Mouse (Mus musculus): ENCODE measurements around the gene Cuzd1. TPM values are rescaled to one million over a fixed set of nuclear protein-coding genes. Genes with fewer than 3 reads are reported as not detected.

Gene Cuzd1
- polyA plus RNA-seq, 1 experiment from 2014 or later, result 0.17 TPM

GRCm38 (mm10) chr7:131303340-131303739 is 18.8 kb downstream of the Cuzd1 start:
- H3K27me3 ChIP-seq (replicated peaks; ENCODE audit: control insufficient read depth, insufficient read depth, low read length), result no peaks in the 10 kb centered on the region
- H3K9ac ChIP-seq (ENCODE audit: low read depth, low read length), result no peak overlapping the region
- ATAC-seq (ENCODE audit: low read depth) (no peak), DNase-seq (ENCODE audit: low spot score) (no peak)
- 72% methylated on average over 8 of the region's 8 CpGs for WGBS
- H3K4me2 ChIP-seq (ENCODE audit: low read depth, low read length), result no peak overlapping the region
- H3K9me3 ChIP-seq (ENCODE audit: control insufficient read depth, low read length), result no peaks in the 10 kb centered on the region
- H3K27ac ChIP-seq (replicated peaks; ENCODE audit: low read depth, low read length), result no peak overlapping the region
- H3K36me3 ChIP-seq (ENCODE audit: control insufficient read depth, insufficient read depth, low read length), result no peaks in the 10 kb centered on the region
- H3K4me3 ChIP-seq (ENCODE audit: low read depth, low read length), result no peak overlapping the region
- no peaks in the 10 kb centered on the region for H3K4me1 ChIP-seq (ENCODE audit: control insufficient read depth, insufficient read depth, low read length)

DNA sequence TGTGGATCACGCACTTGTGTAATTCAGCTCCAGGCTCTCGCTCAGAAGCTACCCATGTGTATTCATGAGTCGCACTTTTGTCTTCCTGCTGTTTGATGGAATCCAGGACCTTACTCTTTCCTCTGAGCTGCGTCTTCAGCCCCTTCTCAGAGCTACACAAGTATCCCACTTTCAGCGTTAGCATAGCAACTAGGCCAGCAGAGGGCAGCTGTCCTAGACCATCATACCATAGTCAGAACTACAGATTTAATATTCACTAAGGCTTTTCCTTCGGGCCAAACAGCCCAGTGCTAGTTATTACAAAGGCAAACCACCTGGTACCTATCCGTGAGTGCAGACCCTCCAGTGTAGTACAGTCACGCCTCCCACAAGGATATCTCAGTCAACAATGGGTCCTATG is 24.9 kb downstream of the Cuzd1 start:
- Histone ChIP-seq H3K9me3 (ENCODE audit: control insufficient read depth, low read length) (no peaks in the 10 kb centered on the region), H3K4me2 (ENCODE audit: low read depth, low read length) (no peak overlapping the region), H3K27me3 (replicated peaks; ENCODE audit: control insufficient read depth, insufficient read depth, low read length) (no peaks in the 10 kb centered on the region), H3K27ac (replicated peaks; ENCODE audit: low read depth, low read length) (no peak overlapping the region), H3K4me3 (ENCODE audit: low read depth, low read length) (no peak overlapping the region), H3K36me3 (ENCODE audit: control insufficient read depth, insufficient read depth, low read length) (no peaks in the 10 kb centered on the region), H3K4me1 (ENCODE audit: control insufficient read depth, insufficient read depth, low read length) (no peaks in the 10 kb centered on the region), H3K9ac (ENCODE audit: low read depth, low read length) (no peak overlapping the region)
- no peak for DNase-seq (ENCODE audit: low spot score)
- no peak for ATAC-seq (ENCODE audit: low read depth)
- WGBS, result 77% methylated on average over 8 of the region's 8 CpGs

DNA sequence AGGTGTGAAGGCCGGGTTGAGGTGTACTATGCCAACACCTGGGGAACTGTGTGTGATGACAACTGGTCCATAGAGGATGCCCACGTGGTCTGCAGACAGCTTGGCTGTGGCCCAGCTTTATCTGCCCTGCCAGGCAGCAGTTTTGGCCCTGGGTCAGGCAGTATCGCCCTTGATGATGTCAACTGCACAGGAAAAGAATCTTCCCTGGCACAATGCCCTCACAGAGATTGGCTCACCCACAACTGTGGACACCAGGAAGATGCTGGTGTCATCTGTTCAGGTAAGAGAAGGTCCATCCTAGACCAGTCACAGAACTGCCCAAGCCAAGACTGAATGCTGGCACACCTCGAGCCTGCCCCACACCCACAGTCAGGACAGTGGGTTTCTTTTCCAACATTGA is 56.2 kb downstream of the Cuzd1 start:
- Histone ChIP-seq H3K4me2 (ENCODE audit: low read depth, low read length) (no peak overlapping the region), H3K4me3 (ENCODE audit: low read depth, low read length) (no peak overlapping the region), H3K27me3 (replicated peaks; ENCODE audit: control insufficient read depth, insufficient read depth, low read length) (no peaks in the 10 kb centered on the region), H3K27ac (replicated peaks; ENCODE audit: low read depth, low read length) (no peak overlapping the region), H3K9me3 (ENCODE audit: control insufficient read depth, low read length) (no peaks in the 10 kb centered on the region), H3K9ac (ENCODE audit: low read depth, low read length) (no peak overlapping the region), H3K36me3 (ENCODE audit: control insufficient read depth, insufficient read depth, low read length) (no peaks in the 10 kb centered on the region), H3K4me1 (ENCODE audit: control insufficient read depth, insufficient read depth, low read length) (no peaks in the 10 kb centered on the region)
- ATAC-seq (ENCODE audit: low read depth) (no peak), DNase-seq (ENCODE audit: low spot score) (no peak)
- WGBS, result 76% methylated on average over 4 of the region's 4 CpGs

GRCm38 (mm10) chr7:131264251-131264650 is 57.8 kb downstream of the Cuzd1 start:
- Histone ChIP-seq H3K27me3 (replicated peaks; ENCODE audit: control insufficient read depth, insufficient read depth, low read length) (no peaks in the 10 kb centered on the region), H3K4me2 (ENCODE audit: low read depth, low read length) (no peak overlapping the region), H3K4me1 (ENCODE audit: control insufficient read depth, insufficient read depth, low read length) (no peaks in the 10 kb centered on the region), H3K27ac (replicated peaks; ENCODE audit: low read depth, low read length) (no peak overlapping the region), H3K36me3 (ENCODE audit: control insufficient read depth, insufficient read depth, low read length) (no peaks in the 10 kb centered on the region), H3K4me3 (ENCODE audit: low read depth, low read length) (no peak overlapping the region), H3K9me3 (ENCODE audit: control insufficient read depth, low read length) (no peaks in the 10 kb centered on the region), H3K9ac (ENCODE audit: low read depth, low read length) (no peak overlapping the region)
- ATAC-seq (ENCODE audit: low read depth) (no peak), DNase-seq (ENCODE audit: low spot score) (no peak)
- 72% methylated on average over 4 of the region's 4 CpGs for WGBS

GRCm38 (mm10) chr7:131260946-131261345 is 61.1 kb downstream of the Cuzd1 start:
- 50% methylated on average over 6 of the region's 6 CpGs for WGBS
- Histone ChIP-seq H3K4me3 (ENCODE audit: low read depth, low read length) (no peak overlapping the region), H3K36me3 (ENCODE audit: control insufficient read depth, insufficient read depth, low read length) (no peaks in the 10 kb centered on the region), H3K9ac (ENCODE audit: low read depth, low read length) (no peak overlapping the region), H3K9me3 (ENCODE audit: control insufficient read depth, low read length) (no peaks in the 10 kb centered on the region), H3K27me3 (replicated peaks; ENCODE audit: control insufficient read depth, insufficient read depth, low read length) (no peaks in the 10 kb centered on the region), H3K4me1 (ENCODE audit: control insufficient read depth, insufficient read depth, low read length) (no peaks in the 10 kb centered on the region), H3K27ac (replicated peaks; ENCODE audit: low read depth, low read length) (no peak overlapping the region), H3K4me2 (ENCODE audit: low read depth, low read length) (no peak overlapping the region)
- DNase-seq (ENCODE audit: low spot score) (no peak), ATAC-seq (ENCODE audit: low read depth) (no peak)

Other genes starting within 250 kb of the Cuzd1 start
- not detected in 2 replicates for gene 4933402N03Rik, start 176.0 kb downstream of the Cuzd1 start, polyA plus RNA-seq (2014; fragmentation: Nextera tagmentation; extraction: Ambion mirVana)
- not detected in 2 replicates for gene 5430419D17Rik, start 147.9 kb downstream of the Cuzd1 start, polyA plus RNA-seq (2014; fragmentation: Nextera tagmentation; extraction: Ambion mirVana)
- gene Fam24b, start 7.2 kb upstream of the Cuzd1 start, polyA plus RNA-seq (2014; fragmentation: Nextera tagmentation; extraction: Ambion mirVana), result not detected in 2 replicates
- gene Fam24a, start 11.6 kb upstream of the Cuzd1 start, polyA plus RNA-seq (2014; fragmentation: Nextera tagmentation; extraction: Ambion mirVana), result 0.31 TPM in 1 of 2 replicates, not detected in the other
- gene 2310057M21Rik, start 40.5 kb upstream of the Cuzd1 start, polyA plus RNA-seq (2014; fragmentation: Nextera tagmentation; extraction: Ambion mirVana), result 21.9 and 25.6 TPM in 2 replicates
- 60.3 and 62.9 TPM in 2 replicates for gene Pstk, start 48.8 kb upstream of the Cuzd1 start, polyA plus RNA-seq (2014; fragmentation: Nextera tagmentation; extraction: Ambion mirVana)
- 15.3 and 16.5 TPM in 2 replicates for gene Ikzf5, start 88.2 kb upstream of the Cuzd1 start, polyA plus RNA-seq (2014; fragmentation: Nextera tagmentation; extraction: Ambion mirVana)
- 91.3 and 109 TPM in 2 replicates for gene Acadsb, start 88.3 kb upstream of the Cuzd1 start, polyA plus RNA-seq (2014; fragmentation: Nextera tagmentation; extraction: Ambion mirVana)
- 0.26 and 0.37 TPM in 2 replicates for gene Hmx3, start 220.6 kb upstream of the Cuzd1 start, polyA plus RNA-seq (2014; fragmentation: Nextera tagmentation; extraction: Ambion mirVana)
- 0.17 and 0.39 TPM in 2 replicates for gene Hmx2, start 226.5 kb upstream of the Cuzd1 start, polyA plus RNA-seq (2014; fragmentation: Nextera tagmentation; extraction: Ambion mirVana)
- gene Bub3, start 237.9 kb upstream of the Cuzd1 start, polyA plus RNA-seq (2014; fragmentation: Nextera tagmentation; extraction: Ambion mirVana), result 157 and 183 TPM in 2 replicates

Data from embryonic facial prominence, embryonic 14.5 days (tissue).